Mouse (Mus musculus) liver, embryonic 14 days (tissue): ENCODE data around the gene Cfap46. TPM values are rescaled to one million over a fixed set of nuclear protein-coding genes. Genes with fewer than 3 reads are reported as not detected.

Source experiments
- polyA plus RNA-seq: library from polyadenylated mRNA; depleted of rRNA; stranded (reverse); fragments of >200 nt; gene quantifications from 2 replicates; pipeline ENCODE4 v1.2.3, GENCODE M21; 2012; rRNA removed

The Cfap46 gene
- polyA plus RNA-seq: 0.01 TPM in 1 of 2 replicates, not detected in the other

GRCm38 (mm10) chr7:139683706-139684552, at the start of gene Cfap46:
Gene Cfap46, minus strand, starts transcription at chr7:139683817.

DNA sequence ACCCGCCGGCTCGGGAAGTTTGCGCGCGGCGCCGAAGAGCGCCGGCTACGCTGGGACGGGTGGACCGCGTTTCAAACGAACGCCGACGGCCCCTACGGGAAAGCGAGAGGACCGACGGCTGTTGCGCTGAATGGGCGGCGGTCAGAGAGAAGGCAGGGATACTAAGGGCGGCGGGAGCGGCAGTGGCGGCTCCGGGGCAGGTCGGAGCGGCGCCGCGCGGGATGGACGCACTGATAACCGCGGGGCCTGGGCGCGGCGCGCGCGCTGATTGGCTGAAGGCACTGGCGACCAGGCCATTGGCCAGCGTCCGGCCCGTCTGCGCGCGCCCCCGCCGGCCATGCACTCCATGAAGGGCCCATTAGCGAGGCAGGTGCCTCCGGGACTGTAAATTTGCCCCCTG, 101.0 kb downstream of the Cfap46 start, which contains the start of gene Nkx6-2:
Gene Nkx6-2, minus strand, starts transcription at position 203 of the 400 bp plus-strand sequence.

Other genes starting within 250 kb of the Cfap46 start
- not detected in 2 replicates for gene Nkx6-2, start 101.0 kb downstream of the Cfap46 start, polyA plus RNA-seq
- gene Adgra1, start 150.4 kb upstream of the Cfap46 start, polyA plus RNA-seq: 0.01 TPM in 1 of 2 replicates, not detected in the other
- gene Kndc1, start 210.9 kb upstream of the Cfap46 start, polyA plus RNA-seq: 0.01 TPM in 1 of 2 replicates, not detected in the other